Mouse (Mus musculus): Measurements from ENCODE around the gene Rapgef4.
"Not testable (repeated sequence)": the region's sequence is repeated elsewhere in the genome, so short reads cannot be mapped to it uniquely, and the experiment has no call there.

The Rapgef4 gene

GRCm38 (mm10) chr2:72123851-72124250 is 142.8 kb downstream of the Rapgef4 start:
- no peak for DNase-seq

- no peak for DNase-seq
These were observed 144.7 kb downstream of the Rapgef4 start for GRCm38 (mm10) chr2:72125786-72126185.

GRCm38 (mm10) chr2:72126411-72126810 is 145.4 kb downstream of the Rapgef4 start:
- no peak for DNase-seq

DNA sequence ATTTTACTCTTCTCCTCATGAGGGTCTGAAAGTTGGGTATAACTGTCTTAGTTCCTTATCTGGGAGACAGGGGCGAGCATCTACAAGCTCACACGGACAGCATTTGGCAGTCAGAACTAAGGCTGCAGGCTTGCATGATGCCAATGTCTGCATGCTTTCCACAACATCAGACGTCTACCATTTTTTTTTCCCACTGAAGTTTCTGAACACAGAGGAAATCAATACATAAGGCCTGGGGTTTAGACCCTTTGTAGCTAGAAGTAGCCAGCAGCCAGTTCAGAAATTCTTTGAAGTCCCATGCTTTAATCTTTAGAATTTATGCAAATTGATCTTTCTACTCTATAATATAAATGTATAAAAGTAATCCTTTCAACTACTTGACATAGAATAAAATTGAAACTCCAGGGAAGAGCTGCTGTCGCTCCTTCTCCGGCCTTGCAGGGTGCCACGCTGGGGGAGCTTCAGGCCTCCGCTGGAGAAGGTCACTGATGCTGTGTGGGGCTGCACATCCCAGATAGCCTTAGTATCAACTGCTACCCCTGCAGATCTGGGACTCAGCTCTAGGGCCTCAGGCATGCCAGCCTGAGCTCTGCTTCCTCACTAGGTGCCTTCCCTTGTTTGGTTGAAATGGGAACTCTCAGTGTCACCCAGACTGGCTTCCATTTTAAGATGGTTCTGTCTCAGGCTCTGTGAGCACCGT is 148.7 kb downstream of the Rapgef4 start:
- DNase-seq: no peak

- no peak for DNase-seq
These were observed 151.2 kb downstream of the Rapgef4 start for GRCm38 (mm10) chr2:72132222-72132621.

DNA sequence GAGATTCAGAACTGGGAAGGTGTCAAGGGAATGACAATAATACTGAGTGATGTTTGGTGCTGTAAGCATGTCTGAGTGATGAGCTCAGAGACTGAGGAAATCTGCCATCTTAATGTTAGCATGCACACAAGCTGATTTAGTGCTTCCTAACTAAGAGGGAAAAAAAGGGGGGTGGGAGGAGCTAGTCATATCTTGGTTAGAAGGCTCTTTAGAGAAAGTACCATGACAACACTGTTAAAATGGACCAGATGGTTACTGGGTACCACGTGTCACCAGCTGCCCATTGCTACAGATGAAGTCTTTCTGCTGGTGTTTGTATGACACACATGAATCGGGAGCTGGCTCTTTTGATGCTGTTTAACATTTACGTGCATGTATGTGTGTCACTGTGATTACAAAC is 155.0 kb downstream of the Rapgef4 start:
- DNase-seq: no peak

DNA sequence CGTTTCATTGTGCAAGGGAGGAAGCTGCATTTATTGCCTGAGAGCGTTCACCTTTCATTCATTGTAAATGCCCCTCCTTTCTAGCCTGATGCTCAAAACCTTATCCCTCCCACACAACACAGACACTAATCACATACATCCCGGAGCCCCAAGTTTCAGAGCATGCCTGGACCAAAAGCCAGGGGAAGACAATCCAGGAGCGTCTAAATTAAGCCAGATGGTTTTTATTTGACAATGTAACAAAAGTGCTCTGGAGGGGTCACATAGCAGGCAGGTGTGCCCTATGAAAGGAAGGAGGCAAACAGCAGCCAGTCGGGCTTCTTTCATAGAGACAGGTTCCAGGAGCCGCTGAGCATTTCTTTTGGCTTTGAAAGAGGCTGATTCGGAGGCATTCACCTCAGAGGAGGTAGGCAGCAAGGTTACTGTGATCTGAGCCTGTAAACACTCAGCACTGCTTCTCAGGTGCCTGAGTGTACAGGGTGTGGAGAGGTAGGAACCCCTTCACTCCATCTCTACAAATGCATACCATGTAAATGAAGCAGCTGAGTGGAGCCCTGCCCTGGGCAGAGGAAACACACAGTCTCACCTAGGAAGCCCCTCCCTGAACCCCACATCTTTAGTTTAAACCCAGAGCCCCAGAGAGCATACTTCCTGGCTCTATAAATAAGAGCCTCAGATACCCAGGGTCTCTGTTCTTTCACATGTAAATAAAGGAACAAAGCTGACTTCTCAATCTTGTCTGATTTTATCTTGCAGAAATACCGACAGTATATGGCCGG is 155.6 kb downstream of the Rapgef4 start:
- no peak for DNase-seq

- DNase-seq: no peak
These were observed 159.1 kb downstream of the Rapgef4 start for GRCm38 (mm10) chr2:72139863-72140845.

- no peak for DNase-seq
These were observed 160.1 kb downstream of the Rapgef4 start for GRCm38 (mm10) chr2:72141091-72141490.

DNA sequence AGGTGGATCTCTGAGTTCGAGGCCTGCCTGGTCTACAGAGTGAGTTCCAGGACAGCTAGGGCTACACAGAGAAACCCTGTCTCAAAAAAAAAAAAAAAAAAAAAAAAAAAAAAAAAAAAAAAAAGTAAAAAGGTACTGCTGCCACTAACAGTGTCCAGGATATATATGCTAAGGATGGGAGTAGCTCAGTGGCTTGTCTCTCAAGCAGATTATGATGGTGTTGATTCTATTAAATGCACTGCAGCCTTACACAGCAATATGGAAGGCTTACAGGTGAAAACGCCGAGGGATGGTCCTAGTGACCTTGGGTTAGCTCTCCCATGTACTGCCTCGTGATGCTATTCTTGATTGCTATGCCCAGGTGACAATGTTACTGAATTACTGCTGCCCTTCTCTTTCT is 160.7 kb downstream of the Rapgef4 start:
- not testable (repeated sequence) for DNase-seq

DNA sequence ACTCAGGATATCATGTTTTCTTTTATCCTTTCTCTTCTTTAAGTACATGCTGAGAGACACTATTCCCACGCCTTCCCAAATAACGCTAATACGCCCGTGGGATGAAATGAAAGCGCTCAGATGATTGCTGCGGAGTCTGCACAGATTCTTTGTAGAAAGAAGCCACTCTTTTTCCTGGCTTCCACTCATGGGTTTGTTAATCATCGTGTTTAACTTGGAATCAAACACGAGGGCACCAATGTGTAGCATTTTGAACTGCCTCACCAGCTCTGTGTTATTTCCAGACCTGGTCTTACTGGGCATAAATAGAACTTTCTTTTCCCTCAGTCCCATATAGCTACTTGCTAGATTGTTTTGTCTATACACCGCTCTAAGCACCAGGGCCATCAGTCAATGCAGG is 162.4 kb downstream of the Rapgef4 start:
- no peak for DNase-seq

DNA sequence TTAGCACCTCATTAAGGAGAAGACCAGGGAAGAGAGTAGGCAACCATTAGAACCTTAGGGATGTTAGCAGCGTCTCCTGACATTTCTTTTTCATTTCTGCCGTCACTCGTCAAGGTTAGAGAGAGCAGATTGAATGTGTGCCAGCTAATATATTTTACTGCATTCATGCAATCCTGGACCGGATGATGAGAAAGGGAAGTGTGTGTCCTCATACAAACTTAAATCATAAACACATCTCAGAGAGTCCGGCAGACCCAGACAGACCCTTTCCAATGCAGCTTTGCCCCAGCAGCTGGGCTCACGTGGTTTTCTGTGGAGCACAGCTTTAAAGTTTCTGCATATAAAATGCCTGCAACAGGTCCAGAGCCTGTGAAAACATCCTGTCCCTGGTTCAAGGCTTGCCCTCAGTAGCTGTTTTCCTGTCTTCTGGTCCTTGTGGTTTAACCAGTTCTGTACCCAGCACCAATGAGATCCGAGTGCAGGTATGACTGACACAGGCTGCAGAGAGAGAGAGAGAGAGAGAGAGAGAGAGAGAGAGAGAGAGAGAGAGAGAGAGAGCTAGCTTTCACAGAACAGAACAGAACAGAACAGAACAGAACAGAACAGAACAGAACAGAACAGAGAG is 163.6 kb downstream of the Rapgef4 start:
- peak; percentile 42 for DNase-seq

- peak; percentile 67 for DNase-seq
These were observed 164.3 kb downstream of the Rapgef4 start for GRCm38 (mm10) chr2:72145281-72145875.

GRCm38 (mm10) chr2:72146061-72146460 is 165.0 kb downstream of the Rapgef4 start:
- peak; percentile 52 for DNase-seq

- no peak for DNase-seq
These were observed 166.2 kb downstream of the Rapgef4 start for GRCm38 (mm10) chr2:72147246-72147645.

DNA sequence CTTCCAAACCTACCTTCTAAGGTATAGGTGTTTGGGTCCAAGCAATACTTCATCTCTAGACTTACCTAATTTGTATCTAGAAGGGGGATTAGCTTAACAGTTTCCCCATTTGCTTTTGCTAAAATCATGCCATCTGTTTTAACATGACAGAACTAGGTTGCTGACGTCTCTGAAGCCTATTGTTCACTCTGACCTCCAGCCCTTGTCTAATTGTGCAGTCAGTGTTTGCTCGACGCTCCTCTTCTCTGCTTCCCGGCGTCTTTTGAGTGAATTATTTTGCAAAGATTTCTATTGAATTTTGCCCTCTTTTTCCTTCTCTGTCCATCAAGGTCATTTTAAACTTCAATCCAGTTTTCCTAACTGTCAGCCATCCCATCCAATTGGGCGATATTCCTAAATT is 166.7 kb downstream of the Rapgef4 start:
- DNase-seq: no peak

- DNase-seq: no peak
These were observed 167.6 kb downstream of the Rapgef4 start for GRCm38 (mm10) chr2:72148647-72149046.

DNA sequence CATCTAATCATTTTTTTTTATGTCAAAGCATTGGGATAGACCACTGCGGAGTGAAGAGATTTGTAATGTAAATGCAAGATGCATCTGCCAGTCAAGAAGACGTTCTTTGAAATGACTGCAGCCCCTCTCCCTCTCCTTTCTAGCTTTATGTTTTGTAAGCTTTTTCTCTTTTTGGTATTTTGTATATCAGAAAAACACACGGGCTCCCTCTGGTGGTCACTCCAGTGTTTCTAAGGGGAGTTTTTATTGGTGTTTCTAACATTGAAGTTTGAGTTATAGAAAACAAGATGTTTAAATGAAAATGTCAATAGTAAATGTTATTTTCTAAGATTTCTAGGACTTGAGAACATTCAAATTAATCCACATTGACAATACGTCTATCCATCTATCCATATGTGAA is 168.0 kb downstream of the Rapgef4 start:
- DNase-seq: peak; percentile 92

DNA sequence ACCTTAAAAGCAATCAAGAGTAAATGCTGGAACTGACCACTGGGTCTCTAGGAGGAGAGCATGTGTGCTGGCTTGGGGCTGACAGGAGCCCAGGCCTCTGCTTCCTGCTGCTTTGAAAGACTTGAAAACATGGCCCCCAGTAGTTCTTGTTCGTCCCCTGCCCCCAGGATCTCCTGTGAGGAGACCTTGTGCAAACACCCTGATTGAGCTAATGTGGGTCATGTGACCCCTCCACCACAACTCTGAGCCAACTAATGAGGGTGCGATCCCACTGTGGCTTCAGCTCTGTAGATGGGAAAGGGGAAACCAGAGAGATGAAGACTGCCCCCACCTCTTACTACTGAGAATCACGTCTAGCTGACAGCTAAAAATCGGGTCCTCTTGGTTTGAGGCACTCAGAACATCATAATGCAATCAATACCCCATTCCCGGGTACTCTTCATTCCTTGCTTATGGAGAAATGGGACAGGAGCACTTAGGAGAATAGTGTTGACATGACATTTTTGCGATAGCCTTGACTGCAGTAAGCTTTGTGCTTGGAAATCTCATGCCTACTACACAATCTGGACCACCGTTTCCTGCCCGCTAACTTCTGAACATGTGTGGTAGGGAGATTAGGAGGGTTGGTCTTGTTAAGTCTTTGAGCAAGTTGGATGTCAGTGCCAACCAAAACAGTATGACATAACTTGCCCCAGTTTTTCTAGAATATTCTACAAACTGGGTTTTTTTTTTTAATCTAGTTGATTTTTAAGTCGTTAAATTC is 170.9 kb downstream of the Rapgef4 start:
- no peak for DNase-seq

DNA sequence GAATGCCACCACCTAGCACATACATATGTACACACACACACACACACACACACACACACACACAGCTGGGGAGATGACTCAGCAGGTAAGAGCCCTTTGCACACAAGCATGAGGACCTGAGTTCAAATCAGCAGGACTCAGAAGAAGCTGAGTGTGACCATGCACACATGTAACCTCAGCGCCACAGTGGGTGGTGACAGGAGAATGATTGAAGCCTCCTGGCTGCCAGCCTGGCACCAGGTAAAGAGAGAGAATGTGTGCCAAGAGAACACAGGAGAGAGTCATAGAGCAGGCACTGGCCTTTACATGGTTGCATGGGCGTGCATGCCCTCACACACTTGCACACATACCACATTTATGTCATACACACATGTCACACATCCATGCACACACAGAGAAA is 171.7 kb downstream of the Rapgef4 start:
- no peak for DNase-seq

DNA sequence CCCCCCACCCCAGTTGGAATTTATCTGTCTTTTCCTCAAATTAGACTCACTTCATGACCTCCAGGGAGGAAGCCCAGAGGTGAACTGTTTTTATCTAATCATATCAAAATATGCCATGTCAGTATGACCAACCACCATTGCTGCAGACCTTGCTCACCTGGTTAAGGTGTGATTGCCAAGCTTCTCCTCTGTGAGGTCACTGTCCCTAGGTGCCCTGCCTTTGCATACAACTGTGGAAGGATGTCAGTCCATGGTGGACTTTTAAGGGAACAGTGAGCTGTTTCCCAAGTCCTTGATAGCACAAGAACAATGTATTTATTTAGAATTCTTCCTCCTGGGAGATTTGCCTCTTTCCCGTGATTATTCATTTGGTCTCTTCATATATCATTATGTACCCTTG is 172.8 kb downstream of the Rapgef4 start:
- DNase-seq: no peak

All from thymus, postnatal 4 days (tissue).